Mouse (Mus musculus) lung, adult 18-20 months (tissue): ENCODE measurements around the gene Lmod3.

Experiments used
- DNase-seq, 2 experiments: peaks; one replicate each; pipeline ENCODE4 v3.0.0; 2022; ENCODE audit warnings: mixed read lengths in 2 of 2

Lmod3 gene

GRCm38 (mm10) chr6:97252711-97253221 lies at the start of gene Lmod3:
TSS of gene Lmod3 (minus strand) at chr6:97252759.
- DNase-seq: no peak

- DNase-seq: no peak
Observed at GRCm38 (mm10) chr6:97302303-97302702, 49.7 kb upstream of the Lmod3 start.

- no peak for DNase-seq
Observed at GRCm38 (mm10) chr6:97300659-97301058, 48.1 kb upstream of the Lmod3 start.

DNA sequence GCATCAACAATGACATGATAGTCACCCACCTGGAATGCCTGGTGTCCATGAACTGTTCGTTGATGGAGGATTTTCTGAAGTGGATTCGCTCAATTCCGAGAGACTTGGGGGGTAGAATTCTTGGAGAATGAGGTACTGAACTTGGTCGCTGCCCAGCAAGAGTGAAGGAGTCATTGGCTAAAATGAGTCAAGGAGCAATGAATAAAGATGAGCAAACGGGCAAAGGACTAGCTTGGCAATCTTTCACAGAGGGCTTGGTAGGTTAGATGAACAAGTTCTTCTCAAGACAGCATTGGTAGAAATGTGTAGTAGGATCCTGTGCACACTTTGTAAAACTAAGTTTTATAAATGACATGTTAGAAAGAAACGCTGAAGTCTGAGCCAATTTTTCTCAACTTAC lies 47.6 kb upstream of the Lmod3 start:
- DNase-seq: no peak

DNA sequence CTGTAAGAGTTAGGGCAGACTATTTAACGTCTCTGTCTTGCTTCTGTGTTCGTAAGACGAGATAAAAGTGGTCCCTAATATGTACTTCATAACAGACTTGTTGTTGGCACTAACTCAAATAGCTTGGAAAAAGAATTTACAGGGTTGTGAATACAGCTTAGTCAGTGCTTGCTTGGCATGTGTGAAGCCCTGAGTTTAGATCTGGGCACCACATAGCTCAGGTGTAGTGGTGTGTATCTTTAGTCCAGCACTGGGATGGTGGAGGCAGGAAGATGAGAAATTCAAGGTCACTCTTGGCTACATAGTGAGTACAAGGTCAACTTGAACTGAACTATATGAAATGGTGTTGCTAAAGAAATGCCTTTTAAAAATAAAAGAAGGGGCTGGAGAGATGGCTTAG lies 44.6 kb upstream of the Lmod3 start:
- DNase-seq: no peak

- no peak for DNase-seq
Observed at GRCm38 (mm10) chr6:97295866-97296527, 43.4 kb upstream of the Lmod3 start.

DNA sequence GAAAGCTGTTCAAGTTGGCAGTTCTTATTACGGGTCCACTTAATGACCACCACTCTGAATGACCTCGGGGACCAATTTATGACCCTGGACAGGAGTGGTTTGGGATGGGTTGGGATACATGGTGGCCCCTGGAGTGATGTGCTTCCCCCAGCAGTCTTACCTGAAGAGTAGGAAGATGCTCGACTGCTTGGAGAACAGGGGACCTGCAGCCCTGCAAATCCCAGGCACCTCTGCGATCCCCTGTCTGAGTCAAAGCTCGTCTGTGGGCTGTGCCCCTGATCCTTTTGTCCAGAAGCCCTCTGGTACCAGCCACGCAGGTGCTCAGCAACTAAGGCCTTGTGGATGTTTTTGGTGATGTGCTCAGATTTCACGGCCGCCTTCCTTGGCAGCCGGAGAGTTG lies 42.9 kb upstream of the Lmod3 start:
- no peak for DNase-seq

GRCm38 (mm10) chr6:97293667-97294569 lies 41.4 kb upstream of the Lmod3 start:
- peak; percentile 36 to 67 for DNase-seq

- DNase-seq: peak in 1 of 2 experiments; percentile 56
Observed at GRCm38 (mm10) chr6:97292894-97293293, 40.3 kb upstream of the Lmod3 start.

DNA sequence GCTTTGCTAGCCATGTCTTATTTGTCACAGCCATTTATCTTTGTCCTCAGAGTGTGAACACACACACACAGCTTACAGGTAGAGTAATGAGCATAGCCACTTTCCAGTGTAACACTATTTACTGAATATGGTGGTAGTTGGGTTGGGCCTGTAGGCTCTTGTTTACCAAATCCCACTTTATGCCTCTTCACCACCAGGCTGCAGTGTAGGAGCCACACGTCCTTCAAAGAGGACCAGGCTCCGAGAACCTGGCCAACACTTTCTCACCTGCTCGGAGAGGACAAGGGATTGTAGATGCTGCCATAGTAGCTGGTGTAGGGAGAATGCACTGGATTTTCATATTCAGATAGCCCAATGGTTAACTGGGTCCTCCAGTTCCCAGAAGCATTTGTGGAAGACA lies 39.5 kb upstream of the Lmod3 start:
- DNase-seq: no peak

DNA sequence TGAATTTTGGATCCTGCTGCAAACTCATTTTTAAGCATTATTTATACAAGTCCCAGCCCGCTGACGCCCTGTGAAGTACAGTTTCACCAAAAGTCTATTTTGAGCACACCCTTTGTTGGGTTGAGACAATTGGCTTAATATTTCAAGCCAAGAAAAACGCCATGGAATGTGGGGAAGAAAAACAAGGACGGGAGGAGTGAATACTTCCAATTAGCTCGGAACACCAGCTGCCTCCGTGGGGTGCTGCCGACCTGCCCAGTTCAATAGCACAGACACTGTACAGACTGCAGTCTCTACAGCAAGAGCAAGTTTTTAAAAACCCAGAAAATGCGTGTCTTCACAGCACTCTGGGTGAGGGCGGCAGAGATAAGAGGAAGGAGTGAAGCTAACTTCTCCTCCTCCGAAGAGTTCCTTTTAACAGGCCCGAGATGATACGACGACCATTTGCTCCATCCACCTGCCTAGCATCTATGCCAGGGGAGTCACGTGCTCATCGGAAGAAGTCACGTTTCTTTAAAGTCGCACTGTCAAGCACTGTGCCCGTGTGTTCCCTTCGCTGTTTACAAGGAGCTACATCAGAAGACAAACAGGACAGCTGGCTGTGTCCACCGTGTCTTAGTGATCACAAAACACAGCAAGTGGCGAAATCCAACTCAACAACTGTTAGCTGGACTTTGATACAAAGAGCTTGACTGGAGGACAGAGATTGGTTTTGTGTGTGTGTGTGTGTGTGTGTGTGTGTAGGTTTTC lies 38.8 kb upstream of the Lmod3 start:
- DNase-seq: no peak

DNA sequence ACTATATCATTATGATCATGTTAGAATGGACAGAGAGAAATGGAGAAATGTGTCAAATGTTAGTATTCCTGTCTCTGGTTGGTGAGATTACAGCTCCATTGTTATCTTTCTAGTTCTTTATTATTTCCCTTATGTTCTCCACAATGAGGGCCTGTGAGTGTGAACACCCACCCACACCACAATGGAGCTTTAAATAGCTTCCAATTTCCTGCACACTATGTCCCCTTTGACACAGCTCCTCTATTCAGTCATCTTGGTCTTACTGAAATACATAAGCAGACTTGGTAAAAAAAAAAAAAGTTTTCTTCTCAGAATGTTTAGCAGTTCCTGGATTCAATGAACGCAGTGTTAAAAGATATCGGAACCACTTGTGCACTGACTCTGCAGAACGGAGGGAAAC lies 38.1 kb upstream of the Lmod3 start:
- no peak for DNase-seq

GRCm38 (mm10) chr6:97289838-97290237 lies 37.3 kb upstream of the Lmod3 start:
- DNase-seq: no peak

- no peak for DNase-seq
Observed at GRCm38 (mm10) chr6:97289316-97289820, 36.8 kb upstream of the Lmod3 start.

GRCm38 (mm10) chr6:97288047-97288855 lies 35.7 kb upstream of the Lmod3 start:
- no peak for DNase-seq

DNA sequence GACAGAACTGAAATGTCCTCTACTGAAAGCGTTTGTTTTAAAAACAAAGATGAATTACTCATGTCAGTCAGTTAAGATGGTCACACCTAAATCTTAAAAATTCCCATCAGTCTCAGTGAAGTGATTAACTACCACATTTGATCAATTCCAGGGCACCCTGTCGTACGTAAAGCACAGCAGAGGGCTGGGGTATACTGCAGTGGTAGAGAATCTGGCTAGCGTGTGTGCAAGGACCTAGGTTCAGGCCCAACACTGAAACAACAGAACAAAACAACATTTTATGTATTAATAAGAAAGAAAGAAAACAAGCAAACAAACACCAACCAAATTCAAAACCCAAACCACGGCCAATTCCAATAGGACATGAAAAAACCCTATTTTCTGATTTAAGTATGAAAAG lies 33.8 kb upstream of the Lmod3 start:
- DNase-seq: no peak

- DNase-seq: no peak
Observed at GRCm38 (mm10) chr6:97283676-97284075, 31.1 kb upstream of the Lmod3 start.

DNA sequence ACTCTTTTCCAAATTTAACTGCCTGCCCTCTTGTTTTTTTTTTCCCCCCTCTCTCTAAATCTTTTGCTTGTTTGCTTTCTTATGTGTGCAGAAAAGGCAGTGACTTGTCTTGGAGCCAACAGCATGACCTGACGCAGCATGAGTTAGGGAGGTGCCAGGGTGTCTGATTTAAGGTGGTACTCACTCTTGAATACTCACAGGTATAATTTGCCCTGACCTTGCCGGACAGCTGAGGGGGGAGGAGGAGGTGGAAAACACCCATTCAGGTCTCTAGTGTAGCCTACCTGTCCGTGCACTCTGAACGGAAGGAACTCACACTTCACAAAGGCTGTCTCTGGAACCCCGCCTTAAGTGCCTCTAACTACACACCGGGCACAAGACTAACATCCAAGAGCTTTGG lies 26.3 kb upstream of the Lmod3 start:
- peak; percentile 53 to 68 for DNase-seq

DNA sequence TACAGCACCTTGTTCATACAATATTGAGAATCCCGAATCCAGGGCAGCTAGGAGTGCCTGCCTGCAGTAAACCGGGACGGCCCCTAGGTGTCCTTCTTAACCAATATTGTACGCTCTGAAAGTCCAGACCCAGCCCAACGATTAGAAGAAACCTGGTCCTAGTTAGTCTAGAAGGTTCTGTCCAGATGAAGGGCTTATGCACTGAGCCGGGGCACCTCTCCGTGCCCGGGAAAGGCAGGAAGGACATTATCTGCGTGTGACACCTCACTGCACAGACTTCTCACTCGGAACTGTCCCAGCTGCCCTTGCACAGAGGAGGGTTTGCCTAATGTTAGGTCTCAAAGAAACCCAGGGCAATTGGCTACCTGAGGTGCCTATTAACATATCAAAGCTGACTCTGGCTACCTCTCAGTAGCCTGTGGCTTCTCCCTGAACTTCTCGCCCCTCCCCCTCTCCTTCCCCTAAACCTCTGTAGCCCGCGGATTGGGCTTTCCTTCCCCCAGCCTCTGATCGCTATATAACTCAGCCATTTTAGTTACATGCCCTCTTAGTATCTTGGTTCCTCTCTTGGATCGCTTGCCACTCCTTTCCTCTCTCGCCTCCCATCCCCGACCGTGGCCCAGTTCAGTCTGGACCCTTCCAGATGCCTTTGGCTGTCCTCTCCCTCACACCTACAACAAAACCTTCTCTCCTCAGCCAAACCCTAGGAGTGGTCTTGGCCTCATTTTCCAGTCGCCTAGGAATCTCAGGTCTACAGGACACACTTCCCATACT lies 25.6 kb upstream of the Lmod3 start:
- DNase-seq: peak; percentile 81 to 86

GRCm38 (mm10) chr6:97276890-97277497 lies 24.4 kb upstream of the Lmod3 start:
- DNase-seq: no peak

DNA sequence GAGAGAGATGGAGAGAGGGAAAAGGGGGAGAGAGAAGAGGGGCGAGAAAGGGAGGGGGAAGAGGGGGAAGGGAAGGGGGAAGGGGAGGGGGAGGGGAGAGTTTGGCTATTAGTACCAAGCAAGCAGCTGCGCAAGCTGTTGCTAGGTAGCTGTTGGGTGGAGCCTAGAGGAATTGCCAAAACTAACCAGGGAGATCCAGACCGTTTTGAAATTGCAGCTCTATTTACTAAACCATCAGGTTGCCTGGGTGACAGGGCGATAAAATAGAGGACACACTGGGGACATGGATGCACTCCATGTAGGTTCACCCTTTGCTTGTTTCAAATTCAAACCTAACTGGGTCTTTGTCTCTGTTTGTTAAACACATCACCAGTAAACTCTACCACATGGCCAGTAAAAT lies 23.8 kb upstream of the Lmod3 start:
- DNase-seq: peak; percentile 54 to 72
